Mouse (Mus musculus) kidney, adult 9 months (tissue): ENCODE measurements around the gene Tjp3.
"Not testable (repeated sequence)": the region's sequence is repeated elsewhere in the genome, so short reads cannot be mapped to it uniquely, and the experiment has no call there.

Experiments used
- DNase-seq: peaks from one replicate; pipeline ENCODE4 v3.0.0; 2022

Gene Tjp3

DNA sequence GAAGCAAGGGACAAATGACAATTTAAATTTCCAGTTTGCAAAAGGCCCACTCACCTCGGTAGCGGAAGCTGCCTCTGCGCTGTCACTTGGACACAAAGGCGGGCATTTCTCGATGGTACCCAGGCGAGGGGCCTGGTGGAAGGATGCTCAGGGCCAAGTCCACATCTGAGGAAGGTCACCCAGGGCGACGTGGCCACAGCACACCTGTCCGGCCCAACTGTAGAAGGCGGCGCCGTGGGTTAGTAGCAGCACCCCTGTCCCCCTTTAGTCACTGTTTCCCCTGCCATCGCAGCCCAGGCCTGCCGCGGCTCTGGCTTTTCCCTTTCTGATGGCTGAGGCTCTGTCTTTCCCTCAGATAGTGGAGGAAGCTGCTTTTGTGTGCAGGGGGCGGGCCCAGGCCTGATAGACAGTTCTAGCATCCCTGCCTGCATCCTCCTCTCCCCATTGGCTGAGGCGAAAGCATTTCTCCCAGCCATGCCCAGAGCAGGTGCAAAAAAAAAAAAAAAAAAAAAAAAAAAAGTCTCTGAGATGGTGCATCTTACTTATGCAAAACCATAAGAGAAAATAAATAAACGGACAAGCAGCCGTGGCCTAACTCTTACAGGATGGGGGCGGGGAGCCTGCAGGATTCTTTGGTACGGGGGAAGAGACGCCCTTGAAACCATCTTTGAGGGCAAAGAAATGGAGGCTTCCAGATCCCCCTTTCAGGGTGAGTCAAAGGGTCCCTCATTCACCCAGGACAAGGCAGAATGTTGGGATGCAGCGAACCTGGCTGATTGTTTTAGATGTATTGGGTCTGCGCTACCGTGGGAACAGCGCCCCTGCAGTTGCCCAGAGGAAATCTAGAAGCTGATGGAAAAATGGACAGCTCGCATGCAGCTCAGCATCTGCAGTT is 60.7 kb downstream of the Tjp3 start, which contains the start of gene Atcay:
Gene Atcay (minus strand): TSS at position 396 of the 895 bp plus-strand sequence.
- no peak for DNase-seq

DNA sequence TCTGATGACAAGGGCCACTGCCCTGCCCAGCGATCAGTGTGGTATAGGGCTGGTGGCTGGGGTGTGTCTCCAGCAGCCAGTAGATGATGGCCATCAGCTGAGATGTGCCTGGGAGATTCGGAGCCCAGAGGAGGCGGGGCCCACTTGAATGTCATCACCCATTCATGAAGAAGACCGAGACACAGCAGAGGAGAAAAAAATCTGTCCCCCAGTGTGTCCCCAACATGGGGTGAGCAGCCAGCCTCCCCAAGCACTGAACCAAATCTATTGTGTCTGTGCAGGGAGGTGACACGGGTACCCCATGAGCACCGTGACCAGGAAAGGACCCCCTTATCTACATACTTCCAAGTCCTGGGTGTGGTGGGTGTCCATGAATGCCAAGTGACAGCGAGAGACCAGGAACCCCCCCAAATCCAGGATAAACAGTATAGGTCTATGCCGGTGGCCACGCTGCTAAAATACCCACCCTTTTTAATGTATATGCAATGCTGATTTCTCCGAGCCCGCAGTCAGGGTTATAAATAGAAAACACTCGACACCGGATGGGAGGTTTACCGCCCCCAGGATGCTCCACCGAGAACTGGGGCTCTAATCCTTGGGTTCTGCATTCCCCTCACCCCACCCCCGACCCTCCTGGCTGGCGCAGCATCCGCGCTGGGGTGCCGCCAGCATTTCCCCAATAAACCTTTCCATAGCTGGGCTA is 61.5 kb downstream of the Tjp3 start:
- no peak for DNase-seq

DNA sequence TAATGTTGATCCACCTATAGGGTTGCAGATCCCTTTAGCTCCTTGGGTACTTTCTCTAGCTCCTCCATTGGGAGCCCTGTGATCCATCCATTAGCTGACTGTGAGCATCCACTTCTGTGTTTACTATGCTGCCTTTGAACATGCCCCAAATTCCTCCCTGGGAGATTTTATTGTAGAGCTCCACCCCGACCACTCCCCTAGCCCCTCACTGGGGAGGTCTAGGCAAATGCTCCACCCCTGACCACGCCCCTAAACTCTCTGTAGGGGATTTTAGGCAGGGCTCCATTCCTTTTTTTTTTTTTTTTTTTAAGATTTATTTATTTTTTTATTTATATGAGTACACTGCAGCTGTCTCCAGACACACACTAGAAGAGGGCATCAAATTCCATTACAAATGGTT is 67.7 kb downstream of the Tjp3 start:
- DNase-seq, result not testable (repeated sequence)
